Mouse (Mus musculus): Measurements from ENCODE around the gene Pced1b.
"Not testable (repeated sequence)": the region's sequence is repeated elsewhere in the genome, so short reads cannot be mapped to it uniquely, and the experiment has no call there.

Gene Pced1b

GRCm38 (mm10) chr15:97338377-97339060 lies 91.6 kb downstream of the Pced1b start:
- in situ Hi-C loops (cut with MseI, MboI) = no loop called here

- in situ Hi-C loops (cut with MseI, MboI) = no loop called here
Observed at GRCm38 (mm10) chr15:97342336-97342735, 95.4 kb downstream of the Pced1b start.

- in situ Hi-C loops (cut with MseI, MboI) = no loop called here
Observed at GRCm38 (mm10) chr15:97342945-97343344, 96.0 kb downstream of the Pced1b start.

- in situ Hi-C loops (cut with MseI, MboI) = no loop called here
Observed at GRCm38 (mm10) chr15:97343921-97344320, 97.0 kb downstream of the Pced1b start.

DNA sequence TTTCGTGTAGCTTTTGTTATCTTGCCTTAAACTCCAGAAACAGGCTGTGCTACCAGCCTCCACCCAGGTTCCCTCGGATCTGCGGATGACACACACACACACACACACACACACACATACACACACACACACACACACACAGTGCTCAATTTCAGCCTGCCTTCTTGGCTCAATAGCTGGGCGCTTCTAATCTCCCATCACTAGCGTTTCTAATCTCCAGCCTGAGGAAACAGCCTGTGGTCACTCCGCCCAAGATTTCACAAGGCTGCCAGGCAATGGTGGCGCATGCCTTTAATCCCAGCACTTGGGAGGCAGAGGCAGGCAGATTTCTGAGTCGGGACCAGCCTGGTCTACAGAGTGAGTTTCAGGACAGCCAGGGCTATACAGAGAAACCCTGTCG lies 98.2 kb downstream of the Pced1b start:
- in situ Hi-C loops (cut with MseI, MboI) = no loop called here

- in situ Hi-C loops (cut with MseI, MboI) = no loop called here
Observed at GRCm38 (mm10) chr15:97345917-97346316, 99.0 kb downstream of the Pced1b start.

- in situ Hi-C loops (cut with MseI, MboI) = no loop called here
Observed at GRCm38 (mm10) chr15:97346413-97346812, 99.5 kb downstream of the Pced1b start.

DNA sequence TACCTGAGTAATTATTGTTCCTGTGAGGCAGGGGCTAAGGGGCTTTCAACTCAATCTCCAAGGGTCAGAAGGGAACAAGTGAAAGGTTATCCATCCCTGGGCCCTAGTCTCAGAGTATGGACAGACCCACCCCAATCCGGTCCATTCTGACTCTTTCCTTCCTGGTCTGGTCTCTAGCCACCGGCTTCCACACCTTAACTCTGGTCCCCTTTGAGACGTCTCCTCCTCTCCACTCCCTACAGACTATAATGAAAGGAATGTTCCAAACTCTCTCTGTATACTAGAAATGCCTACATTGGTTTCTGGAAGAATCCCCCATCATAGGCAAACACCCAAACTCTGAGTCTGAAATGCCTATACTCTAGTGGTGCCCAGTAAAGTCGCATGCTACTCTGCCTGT lies 100.0 kb downstream of the Pced1b start:
- in situ Hi-C loops (cut with MseI, MboI) = no loop called here

GRCm38 (mm10) chr15:97348566-97349315 lies 101.8 kb downstream of the Pced1b start:
- in situ Hi-C loops (cut with MseI, MboI) = no loop called here

GRCm38 (mm10) chr15:97350528-97350927 lies 103.6 kb downstream of the Pced1b start:
- in situ Hi-C loops (cut with MseI, MboI) = no loop called here

- in situ Hi-C loops (cut with MseI, MboI) = no loop called here
Observed at GRCm38 (mm10) chr15:97351016-97351415, 104.1 kb downstream of the Pced1b start.

- in situ Hi-C loops (cut with MseI, MboI) = no loop called here
Observed at GRCm38 (mm10) chr15:97351681-97352080, 104.8 kb downstream of the Pced1b start.

GRCm38 (mm10) chr15:97355676-97356303 lies 108.9 kb downstream of the Pced1b start:
- in situ Hi-C loops (cut with MseI, MboI) = no loop called here

- in situ Hi-C loops (cut with MseI, MboI) = no loop called here
Observed at GRCm38 (mm10) chr15:97357016-97357415, 110.1 kb downstream of the Pced1b start.

DNA sequence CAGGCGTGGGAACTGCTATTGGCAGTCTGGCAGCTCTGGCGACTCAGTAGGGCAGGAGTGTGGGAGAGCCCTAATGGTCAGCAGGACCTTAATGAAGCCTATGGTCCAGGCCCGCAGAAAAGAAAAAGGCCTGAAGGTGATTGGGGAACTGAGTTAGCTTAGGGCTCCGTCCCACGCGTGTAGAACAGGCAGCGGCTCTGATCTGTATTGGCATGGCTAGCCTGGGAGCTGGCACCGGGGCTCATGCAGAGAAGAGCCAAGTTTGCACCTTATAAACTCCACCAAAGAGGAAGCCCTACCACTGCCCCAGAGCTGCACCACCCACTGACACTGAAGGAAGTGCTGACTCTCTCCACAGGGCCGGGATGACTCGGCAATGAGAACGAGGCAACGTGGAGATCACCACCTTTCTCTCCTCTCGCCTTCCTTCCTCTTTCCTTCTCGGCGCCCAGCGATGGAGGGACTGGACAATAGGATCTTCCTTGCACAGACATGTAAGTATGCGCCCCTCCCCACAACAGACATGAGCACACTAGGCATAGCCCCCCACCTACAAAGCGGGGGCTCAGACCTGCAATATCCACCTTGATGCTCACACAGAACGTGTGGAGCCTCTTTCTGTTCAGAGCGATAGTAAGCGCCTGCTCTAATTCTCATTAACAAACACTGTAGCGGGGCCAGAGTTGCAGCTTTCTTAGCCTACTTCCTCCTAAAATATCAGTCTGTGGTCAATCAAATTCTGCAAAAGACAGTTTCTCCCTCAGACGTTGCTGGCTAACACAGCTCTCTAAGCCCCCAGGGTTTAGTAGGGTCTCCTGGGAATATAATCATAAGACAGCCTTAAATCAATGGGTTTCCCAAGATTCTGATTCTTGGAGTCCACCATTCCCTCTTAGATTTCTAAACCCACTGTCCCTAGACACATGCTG lies 114.2 kb downstream of the Pced1b start:
- in situ Hi-C loops (cut with MseI, MboI) = no loop called here

DNA sequence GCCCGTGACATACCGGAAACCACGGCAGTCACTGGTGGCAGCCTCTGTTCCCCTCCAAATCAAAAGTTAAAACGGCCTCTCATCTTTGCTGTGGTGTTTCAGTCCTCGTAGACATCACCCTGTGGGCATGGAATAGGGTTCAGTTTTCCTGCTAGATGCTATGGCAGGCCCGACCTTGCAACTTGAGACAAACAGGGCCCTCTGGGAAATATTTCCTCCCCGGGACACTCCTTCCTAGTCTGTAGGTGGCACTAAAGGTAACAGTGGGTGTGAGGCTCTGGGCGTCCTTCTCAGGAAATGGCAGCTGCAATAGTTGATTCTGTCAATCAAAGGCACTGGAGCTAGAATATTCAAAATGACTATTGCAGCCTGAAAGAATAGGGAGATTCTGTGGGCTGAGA lies 114.9 kb downstream of the Pced1b start:
- in situ Hi-C loops (cut with MseI, MboI) = no loop called here

GRCm38 (mm10) chr15:97364271-97364670 lies 117.4 kb downstream of the Pced1b start:
- in situ Hi-C loops (cut with MseI, MboI) = not testable (repeated sequence)

GRCm38 (mm10) chr15:97364968-97365367 lies 118.1 kb downstream of the Pced1b start:
- in situ Hi-C loops (cut with MseI, MboI) = no loop called here

- in situ Hi-C loops (cut with MseI, MboI) = no loop called here
Observed at GRCm38 (mm10) chr15:97368035-97368608, 121.2 kb downstream of the Pced1b start.

GRCm38 (mm10) chr15:97368631-97369030 lies 121.7 kb downstream of the Pced1b start:
- in situ Hi-C loops (cut with MseI, MboI) = no loop called here

DNA sequence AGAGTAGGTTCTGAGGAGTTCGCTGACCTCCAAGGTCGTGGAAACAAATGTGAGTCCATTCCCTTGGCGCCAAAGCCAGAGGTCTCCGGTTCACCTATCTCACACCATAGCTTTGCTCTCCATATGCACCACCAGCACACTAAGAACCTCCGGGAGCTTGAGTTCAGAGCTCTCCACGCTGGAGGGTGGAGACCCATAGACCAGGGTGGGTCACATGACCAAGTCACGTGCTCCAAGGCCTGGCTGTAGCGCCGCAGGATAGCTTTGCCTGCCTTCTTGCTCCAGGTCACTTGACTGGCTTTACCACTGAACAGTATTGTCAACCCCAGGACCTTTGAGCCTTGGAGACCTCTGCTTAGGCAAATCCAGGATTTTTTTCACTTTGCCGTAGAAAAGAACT lies 122.2 kb downstream of the Pced1b start:
- in situ Hi-C loops (cut with MseI, MboI) = no loop called here
